Mouse (Mus musculus): ENCODE results near the gene Majin. TPM values are rescaled to one million over a fixed set of nuclear protein-coding genes. Genes with fewer than 3 reads are reported as not detected.
A peak's percentile ranks its signal among the peaks of the same experiment; 100 is the strongest.

Gene Majin
- polyA plus RNA-seq, 1 experiment from 2014 or later: not detected

GRCm38 (mm10) chr19:6242281-6242680, 58.1 kb downstream of the Majin start:
- DNase-seq (ENCODE audit: low spot score, missing footprints) (no peak), ATAC-seq (ENCODE audit: low FRiP score) (no peak)
- Histone ChIP-seq H3K36me3 (ENCODE audit: control insufficient read depth, insufficient read depth, low read length) (peaks cover 7% of the 10 kb centered on the region; the same call in 1 of the 2 replicates), H3K27me3 (ENCODE audit: control insufficient read depth, insufficient read depth, low read length) (no peaks in the 10 kb centered on the region), H3K4me1 (ENCODE audit: control insufficient read depth, insufficient read depth, low read length) (peaks cover 8% of the 10 kb centered on the region), H3K9ac (ENCODE audit: low read length) (peak overlapping the region; percentile 92), H3K9me3 (ENCODE audit: control insufficient read depth, low read length) (no peaks in the 10 kb centered on the region), H3K4me3 (ENCODE audit: low read depth, low read length) (peak overlapping the region; percentile 82), H3K4me2 (peak overlapping the region; percentile 96), H3K27ac (ENCODE audit: low read depth, low read length) (no peak overlapping the region)
- WGBS: 0% methylated on average over 4 of the region's 4 CpGs

- H3K27ac ChIP-seq (ENCODE audit: low read depth, low read length): no peak overlapping the region
- ATAC-seq (ENCODE audit: low FRiP score) (no peak), DNase-seq (ENCODE audit: low spot score, missing footprints) (peak; percentile 45)
- no peaks in the 10 kb centered on the region for H3K9me3 ChIP-seq (ENCODE audit: control insufficient read depth, low read length)
- no peak overlapping the region for H3K4me3 ChIP-seq (ENCODE audit: low read depth, low read length)
- WGBS: 88% methylated on average over 5 of the region's 5 CpGs
- peaks cover 11% of the 10 kb centered on the region for H3K36me3 ChIP-seq (ENCODE audit: control insufficient read depth, insufficient read depth, low read length)
- peaks cover 8% of the 10 kb centered on the region for H3K4me1 ChIP-seq (ENCODE audit: control insufficient read depth, insufficient read depth, low read length)
- no peaks in the 10 kb centered on the region for H3K27me3 ChIP-seq (ENCODE audit: control insufficient read depth, insufficient read depth, low read length)
- no peak overlapping the region for H3K9ac ChIP-seq (ENCODE audit: low read length)
- H3K4me2 ChIP-seq: no peak overlapping the region
Measured at GRCm38 (mm10) chr19:6243226-6243625, 59.0 kb downstream of the Majin start.

GRCm38 (mm10) chr19:6245806-6246205, 61.6 kb downstream of the Majin start:
- H3K9me3 ChIP-seq (ENCODE audit: control insufficient read depth, low read length): no peaks in the 10 kb centered on the region
- no peak overlapping the region for H3K9ac ChIP-seq (ENCODE audit: low read length)
- no peak overlapping the region for H3K4me2 ChIP-seq
- H3K36me3 ChIP-seq (ENCODE audit: control insufficient read depth, insufficient read depth, low read length): peaks cover 12% of the 10 kb centered on the region
- no peaks in the 10 kb centered on the region for H3K27me3 ChIP-seq (ENCODE audit: control insufficient read depth, insufficient read depth, low read length)
- 88% methylated on average over 1 of the region's 1 CpGs for WGBS
- no peak overlapping the region for H3K27ac ChIP-seq (ENCODE audit: low read depth, low read length)
- H3K4me1 ChIP-seq (ENCODE audit: control insufficient read depth, insufficient read depth, low read length): peaks cover 8% of the 10 kb centered on the region
- no peak for DNase-seq (ENCODE audit: low spot score, missing footprints)
- no peak for ATAC-seq (ENCODE audit: low FRiP score)
- H3K4me3 ChIP-seq (ENCODE audit: low read depth, low read length): no peak overlapping the region

- DNase-seq (ENCODE audit: low spot score, missing footprints): no peak
- H3K36me3 ChIP-seq (ENCODE audit: control insufficient read depth, insufficient read depth, low read length): peaks cover 16% of the 10 kb centered on the region
Measured at GRCm38 (mm10) chr19:6247526-6248300, 63.5 kb downstream of the Majin start.

GRCm38 (mm10) chr19:6253021-6253420, 68.8 kb downstream of the Majin start:
- Histone ChIP-seq H3K4me2 (no peak overlapping the region), H3K27ac (ENCODE audit: low read depth, low read length) (no peak overlapping the region), H3K9ac (ENCODE audit: low read length) (no peak overlapping the region), H3K4me3 (ENCODE audit: low read depth, low read length) (no peak overlapping the region), H3K4me1 (ENCODE audit: control insufficient read depth, insufficient read depth, low read length) (no peaks in the 10 kb centered on the region), H3K36me3 (ENCODE audit: control insufficient read depth, insufficient read depth, low read length) (peaks cover 13% of the 10 kb centered on the region; the same call in 1 of the 2 replicates), H3K27me3 (ENCODE audit: control insufficient read depth, insufficient read depth, low read length) (no peaks in the 10 kb centered on the region), H3K9me3 (ENCODE audit: control insufficient read depth, low read length) (no peaks in the 10 kb centered on the region)
- WGBS: 89% methylated on average over 4 of the region's 4 CpGs
- DNase-seq (ENCODE audit: low spot score, missing footprints): no peak
- no peak for ATAC-seq (ENCODE audit: low FRiP score)

More at GRCm38 (mm10) chr19:6247526-6248300, 63.5 kb downstream of the Majin start:
- Histone ChIP-seq H3K9ac (ENCODE audit: low read length) (no peak overlapping the region), H3K27me3 (ENCODE audit: control insufficient read depth, insufficient read depth, low read length) (no peaks in the 10 kb centered on the region), H3K27ac (ENCODE audit: low read depth, low read length) (no peak overlapping the region), H3K9me3 (ENCODE audit: control insufficient read depth, low read length) (no peaks in the 10 kb centered on the region), H3K4me2 (no peak overlapping the region), H3K4me3 (ENCODE audit: low read depth, low read length) (no peak overlapping the region), H3K4me1 (ENCODE audit: control insufficient read depth, insufficient read depth, low read length) (peaks cover 1% of the 10 kb centered on the region)
- WGBS: 93% methylated on average over 29 of the region's 29 CpGs
- no peak for ATAC-seq (ENCODE audit: low FRiP score)

- WGBS: 79% methylated on average over 2 of the region's 2 CpGs
- H3K36me3 ChIP-seq (ENCODE audit: control insufficient read depth, insufficient read depth, low read length): peaks cover 14% of the 10 kb centered on the region; the same call in 1 of the 2 replicates
- H3K9ac ChIP-seq (ENCODE audit: low read length): no peak overlapping the region
- H3K27ac ChIP-seq (ENCODE audit: low read depth, low read length): no peak overlapping the region
- DNase-seq (ENCODE audit: low spot score, missing footprints): no peak
- no peaks in the 10 kb centered on the region; the same call in 1 of the 2 replicates for H3K9me3 ChIP-seq (ENCODE audit: control insufficient read depth, low read length)
- H3K4me3 ChIP-seq (ENCODE audit: low read depth, low read length): no peak overlapping the region
- no peak overlapping the region for H3K4me2 ChIP-seq
- H3K4me1 ChIP-seq (ENCODE audit: control insufficient read depth, insufficient read depth, low read length): no peaks in the 10 kb centered on the region
- ATAC-seq (ENCODE audit: low FRiP score): no peak; the same call in 1 of the 2 replicates
- no peaks in the 10 kb centered on the region for H3K27me3 ChIP-seq (ENCODE audit: control insufficient read depth, insufficient read depth, low read length)
Measured at GRCm38 (mm10) chr19:6260428-6260827, 76.2 kb downstream of the Majin start.

GRCm38 (mm10) chr19:6260946-6261345, 76.8 kb downstream of the Majin start:
- Histone ChIP-seq H3K36me3 (ENCODE audit: control insufficient read depth, insufficient read depth, low read length) (peaks cover 14% of the 10 kb centered on the region; the same call in 1 of the 2 replicates), H3K27ac (ENCODE audit: low read depth, low read length) (no peak overlapping the region), H3K27me3 (ENCODE audit: control insufficient read depth, insufficient read depth, low read length) (no peaks in the 10 kb centered on the region), H3K4me1 (ENCODE audit: control insufficient read depth, insufficient read depth, low read length) (no peaks in the 10 kb centered on the region), H3K9ac (ENCODE audit: low read length) (no peak overlapping the region), H3K4me2 (no peak overlapping the region), H3K9me3 (ENCODE audit: control insufficient read depth, low read length) (no peaks in the 10 kb centered on the region; the same call in 1 of the 2 replicates), H3K4me3 (ENCODE audit: low read depth, low read length) (no peak overlapping the region)
- DNase-seq (ENCODE audit: low spot score, missing footprints): no peak
- WGBS: 83% methylated on average over 4 of the region's 4 CpGs
- no peak for ATAC-seq (ENCODE audit: low FRiP score)

- no peak overlapping the region for H3K27ac ChIP-seq (ENCODE audit: low read depth, low read length)
- no peak overlapping the region for H3K9ac ChIP-seq (ENCODE audit: low read length)
- no peaks in the 10 kb centered on the region for H3K27me3 ChIP-seq (ENCODE audit: control insufficient read depth, insufficient read depth, low read length)
- no peaks in the 10 kb centered on the region; the same call in 1 of the 2 replicates for H3K9me3 ChIP-seq (ENCODE audit: control insufficient read depth, low read length)
- WGBS: 87% methylated on average over 14 of the region's 14 CpGs
- H3K4me3 ChIP-seq (ENCODE audit: low read depth, low read length): no peak overlapping the region
- no peak overlapping the region for H3K4me2 ChIP-seq
- H3K36me3 ChIP-seq (ENCODE audit: control insufficient read depth, insufficient read depth, low read length): peaks cover 14% of the 10 kb centered on the region; the same call in 1 of the 2 replicates
- no peaks in the 10 kb centered on the region for H3K4me1 ChIP-seq (ENCODE audit: control insufficient read depth, insufficient read depth, low read length)
- no peak for DNase-seq (ENCODE audit: low spot score, missing footprints)
- no peak for ATAC-seq (ENCODE audit: low FRiP score)
Measured at GRCm38 (mm10) chr19:6261379-6261778, 77.2 kb downstream of the Majin start.

GRCm38 (mm10) chr19:6262222-6262621, 78.0 kb downstream of the Majin start:
- Histone ChIP-seq H3K9me3 (ENCODE audit: control insufficient read depth, low read length) (no peaks in the 10 kb centered on the region; the same call in 1 of the 2 replicates), H3K4me2 (no peak overlapping the region), H3K4me1 (ENCODE audit: control insufficient read depth, insufficient read depth, low read length) (no peaks in the 10 kb centered on the region), H3K27me3 (ENCODE audit: control insufficient read depth, insufficient read depth, low read length) (no peaks in the 10 kb centered on the region), H3K27ac (ENCODE audit: low read depth, low read length) (no peak overlapping the region), H3K9ac (ENCODE audit: low read length) (no peak overlapping the region), H3K36me3 (ENCODE audit: control insufficient read depth, insufficient read depth, low read length) (peaks cover 14% of the 10 kb centered on the region; the same call in 1 of the 2 replicates), H3K4me3 (ENCODE audit: low read depth, low read length) (no peak overlapping the region)
- no peak for ATAC-seq (ENCODE audit: low FRiP score)
- WGBS: 66% methylated on average over 7 of the region's 7 CpGs
- DNase-seq (ENCODE audit: low spot score, missing footprints): peak; percentile 95
